Mouse (Mus musculus) left cerebral cortex, adult 11 months (tissue): ENCODE measurements around the gene Znrd1as.

Experiments
- DNase-seq: peaks from one replicate; pipeline ENCODE4 v3.0.0; 2022; ENCODE audit warnings: low spot score

The Znrd1as gene

DNA sequence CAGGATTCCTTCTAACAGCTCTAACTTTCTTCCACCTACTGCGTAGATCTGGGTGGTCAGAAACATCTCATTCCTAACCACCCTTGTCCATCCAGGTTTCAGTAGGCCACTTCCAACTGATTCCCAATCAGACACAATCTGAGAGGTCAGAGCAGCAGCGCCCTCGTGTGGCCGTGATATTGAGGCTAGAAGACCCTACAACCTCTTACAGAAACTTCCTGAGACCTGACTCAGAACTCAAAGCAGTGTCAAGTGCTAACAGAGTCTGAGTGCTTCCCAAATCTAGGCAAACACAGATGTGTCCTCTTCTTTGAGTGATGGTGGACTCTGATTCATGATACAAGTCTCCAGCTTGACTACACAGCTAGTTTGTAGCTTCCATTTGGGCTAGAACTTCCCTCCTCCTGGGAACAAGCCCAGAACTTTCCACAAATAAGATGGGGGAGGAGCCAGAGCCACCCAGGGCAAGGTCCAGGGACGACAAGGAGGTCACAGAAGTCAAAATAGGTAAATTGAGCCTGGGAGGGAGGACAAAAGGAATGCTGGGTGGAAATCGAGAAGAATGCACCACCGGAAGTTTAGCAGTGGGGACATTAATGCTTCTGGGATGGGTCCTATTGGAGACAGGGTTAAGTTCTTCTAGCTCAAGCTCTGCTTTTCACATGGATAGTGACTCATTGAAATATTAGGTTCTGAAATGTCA, 38.8 kb downstream of the Znrd1as start:
- peak; percentile 58 for DNase-seq

DNA sequence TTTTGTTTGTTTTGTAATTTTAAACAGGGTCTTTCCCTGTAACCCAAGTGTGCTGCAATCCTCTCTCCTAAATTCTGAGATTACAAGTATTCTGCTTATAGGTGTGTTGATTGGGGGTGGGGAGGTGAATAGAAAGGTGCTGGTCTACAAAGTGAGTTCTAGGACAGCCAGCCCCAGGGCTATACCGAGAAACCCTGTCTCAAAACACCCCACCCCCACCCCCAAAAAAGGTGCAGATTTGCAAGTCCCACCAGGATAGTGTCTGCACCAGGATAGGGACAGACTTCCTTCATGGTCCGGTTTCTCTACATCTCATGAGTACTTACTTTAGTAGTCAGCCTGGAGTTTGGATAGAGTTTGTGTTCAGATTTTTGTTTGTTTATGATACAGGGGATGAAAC, 40.1 kb downstream of the Znrd1as start:
- no peak for DNase-seq

DNA sequence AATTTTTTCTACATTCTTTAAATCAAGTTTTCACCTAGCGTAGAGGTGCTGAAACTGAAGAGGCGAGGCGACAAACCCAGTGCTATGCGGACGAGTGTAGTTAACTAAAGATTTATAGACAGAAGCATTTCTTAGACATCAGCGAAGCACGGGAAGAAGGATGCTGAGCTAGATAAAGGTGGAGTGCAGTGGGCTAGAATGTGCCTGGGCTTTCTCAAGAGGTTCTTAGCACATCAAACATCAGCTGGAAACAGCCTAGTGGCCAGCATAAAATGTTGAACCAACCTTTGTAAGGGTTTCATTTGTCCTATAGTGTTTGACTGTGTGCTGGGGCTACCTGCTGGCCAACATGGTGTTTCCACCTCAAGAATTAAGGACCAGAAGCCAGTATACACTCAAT, 42.5 kb downstream of the Znrd1as start, which contains the start of gene Zfp57:
Zfp57 (plus strand) TSS at position 301 of the 400 bp plus-strand sequence.
- no peak for DNase-seq

DNA sequence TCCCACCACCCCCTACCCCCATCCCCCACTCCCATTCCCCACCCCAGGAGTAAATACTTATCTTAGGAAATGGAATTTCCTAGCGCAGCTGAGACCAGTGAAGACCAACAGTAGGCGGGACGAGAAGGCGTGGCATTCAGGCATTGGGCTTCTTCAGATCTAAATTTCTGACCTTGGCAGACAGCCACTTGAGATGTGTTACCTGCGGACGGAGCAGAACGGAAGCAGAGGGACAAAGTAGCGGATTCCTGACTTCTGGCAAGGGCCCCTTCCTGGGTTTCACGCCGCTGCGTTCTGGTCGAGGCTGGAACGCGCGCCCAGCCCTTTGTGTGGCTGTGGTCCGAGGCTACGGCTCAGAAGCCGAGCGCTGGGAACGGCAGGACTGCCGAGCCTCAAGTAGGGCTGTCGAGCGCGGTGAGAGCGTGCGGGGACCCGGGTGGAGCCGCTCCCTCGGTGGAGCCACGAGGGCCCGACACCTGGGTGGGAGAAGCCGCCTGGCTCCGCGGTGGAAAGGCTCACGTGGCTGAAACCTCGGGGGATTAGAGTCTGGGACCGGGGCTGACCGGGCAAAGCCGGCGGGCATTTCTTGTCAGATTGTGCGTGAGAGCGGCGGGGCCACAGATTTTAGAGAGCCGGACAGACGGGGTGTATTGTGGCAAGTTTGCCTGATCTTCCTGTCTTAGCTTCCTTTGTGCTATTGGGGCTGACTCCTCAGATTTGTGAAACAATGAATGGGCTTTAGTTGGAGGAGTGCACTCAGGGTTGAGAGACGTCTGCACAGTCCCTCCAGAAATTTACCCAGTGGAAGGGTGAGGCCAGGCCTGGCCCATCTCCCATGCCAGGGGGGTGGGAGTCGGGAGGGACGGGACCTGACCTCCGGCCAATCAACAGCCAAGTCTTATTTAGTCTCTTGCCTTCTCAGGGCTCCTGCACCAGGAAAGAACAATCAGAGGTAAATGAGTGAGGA, 44.3 kb downstream of the Znrd1as start:
- no peak for DNase-seq

DNA sequence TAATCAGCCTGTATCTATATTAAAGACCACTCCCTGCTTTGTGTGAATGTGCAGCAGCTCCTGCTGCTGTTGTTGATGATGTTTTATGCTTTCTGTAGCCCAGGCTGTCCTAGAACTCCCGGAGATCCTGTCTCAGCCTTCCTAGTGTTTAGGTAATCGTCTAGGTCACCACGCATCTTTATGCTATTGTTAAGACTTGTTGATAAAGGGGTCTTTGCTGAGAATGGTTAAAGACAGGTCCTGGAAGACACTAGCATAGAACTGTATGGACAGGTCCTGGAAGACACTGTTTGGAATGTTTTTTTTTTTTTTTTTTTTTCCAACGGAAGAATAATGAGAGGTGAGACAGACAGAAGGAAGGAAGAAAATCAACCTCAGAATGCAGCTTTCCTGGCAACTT, 45.0 kb downstream of the Znrd1as start:
- DNase-seq = no peak

DNA sequence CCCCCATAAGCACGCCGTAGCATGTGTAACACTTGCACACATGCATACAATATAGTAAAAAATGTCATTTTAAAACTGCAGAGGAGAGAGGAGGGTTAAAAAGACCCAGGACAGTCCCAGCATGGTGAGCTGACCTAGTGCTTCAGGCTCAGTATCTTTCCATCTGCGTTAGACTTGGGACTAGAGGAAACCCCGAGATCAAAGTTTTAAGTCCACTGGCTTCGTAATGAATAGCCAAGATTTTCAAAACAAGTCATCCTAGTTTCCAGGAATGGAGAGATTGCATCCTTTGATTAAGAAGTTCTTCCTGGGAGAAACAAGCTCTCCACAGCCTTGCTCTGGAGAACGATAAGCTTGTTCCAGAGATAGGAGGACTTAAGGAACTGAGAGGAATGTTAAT, 49.8 kb downstream of the Znrd1as start:
- no peak for DNase-seq

DNA sequence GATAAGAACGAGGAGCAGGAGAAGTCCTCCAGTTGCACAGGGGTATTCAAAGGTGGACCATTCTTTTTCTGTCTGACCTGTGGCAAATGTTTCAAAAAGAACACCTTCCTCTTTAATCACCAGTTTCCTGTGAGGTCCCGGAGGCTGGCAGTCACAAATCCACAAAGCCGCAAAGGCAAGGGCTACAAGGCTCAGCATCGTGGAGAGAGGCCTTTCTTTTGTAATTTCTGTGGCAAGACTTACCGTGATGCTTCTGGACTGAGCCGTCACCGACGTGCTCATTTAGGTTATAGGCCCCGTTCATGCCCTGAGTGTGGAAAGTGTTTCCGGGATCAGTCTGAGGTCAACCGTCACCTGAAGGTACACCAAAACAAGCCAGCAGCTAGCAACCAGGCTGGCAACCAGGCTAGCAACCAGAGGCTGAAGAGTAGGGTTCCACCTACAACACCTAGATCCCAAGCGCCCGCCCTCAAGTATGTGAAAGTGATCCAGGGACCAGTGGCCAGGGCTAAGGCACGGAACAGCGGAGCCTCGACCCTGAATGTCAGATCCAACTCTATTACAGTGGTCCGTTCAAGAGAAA, 51.2 kb downstream of the Znrd1as start:
- DNase-seq = no peak

DNA sequence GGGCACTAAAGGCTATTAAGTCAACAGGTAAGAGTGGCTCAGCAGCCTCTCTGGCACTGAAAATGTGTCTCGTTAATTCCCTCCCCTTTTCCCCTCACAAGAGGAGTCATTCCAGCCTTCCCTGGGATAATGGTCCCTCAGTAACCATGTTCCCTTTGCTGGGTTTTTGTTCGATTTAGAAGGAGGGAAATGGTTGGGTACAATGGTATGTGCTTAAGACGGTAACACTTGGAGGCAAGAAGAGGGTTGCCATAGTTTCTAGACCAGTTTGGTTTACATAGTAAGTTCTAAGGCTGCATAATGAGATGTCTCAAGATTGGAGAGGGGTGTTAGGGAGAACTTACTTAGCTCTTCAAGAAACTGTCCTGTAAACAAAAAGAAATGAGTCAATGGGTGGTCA, 53.3 kb downstream of the Znrd1as start:
- no peak for DNase-seq

DNA sequence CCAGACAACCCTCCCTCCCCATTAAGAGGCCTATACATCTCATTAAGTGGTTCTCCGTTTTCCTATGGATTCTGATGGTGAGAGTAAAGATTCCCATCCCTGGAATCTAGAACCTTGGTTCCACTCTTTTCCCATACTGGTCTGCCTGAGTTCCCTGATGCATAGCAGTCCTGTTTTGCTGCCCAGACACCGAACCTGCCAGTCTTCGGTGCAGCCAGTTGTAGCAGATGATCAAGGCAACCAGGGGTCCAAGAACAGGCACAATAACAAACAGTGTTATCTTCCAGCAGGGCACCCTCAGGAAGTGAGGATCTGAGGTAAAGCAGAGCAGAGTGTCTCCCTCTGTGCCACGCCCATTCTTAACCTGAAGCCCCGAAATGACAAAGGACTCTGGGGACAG, 53.7 kb downstream of the Znrd1as start:
- DNase-seq = no peak
